Mouse (Mus musculus) kidney, embryonic 14.5 days (tissue): Measurements from ENCODE around the gene Lmntd2. TPM values are rescaled to one million over a fixed set of nuclear protein-coding genes. Genes with fewer than 3 reads are reported as not detected.
A peak's percentile ranks its signal among the peaks of the same experiment; 100 is the strongest.

Experiments
- ATAC-seq: fragments of 200-750 bp; cut with Nextera tagmentation; 2 replicates; pipeline ENCODE4 v1.8.0; 2017; ENCODE audit warnings: moderate number of reproducible peaks, mild to moderate bottlenecking, moderate TSS enrichment, moderate library complexity; ENCODE audit not compliant: low FRiP score, low TSS enrichment
- H3K27ac ChIP-seq: fragments of 300-500 bp; sonication (generic); 2 replicates; pipeline ENCODE4 v1.5.1; 2014; ENCODE audit warnings: low read depth, mild to moderate bottlenecking, low read length, moderate library complexity, mixed read lengths
- H3K27me3 ChIP-seq: fragments of 300-500 bp; sonication (generic); 2 replicates; pipeline ENCODE4 v1.6.1; 2014; ENCODE audit warnings: mild to moderate bottlenecking, low read length; ENCODE audit not compliant: control insufficient read depth, insufficient read depth
- H3K36me3 ChIP-seq: fragments of 300-500 bp; sonication (generic); 2 replicates; pipeline ENCODE4 v1.6.1; 2014; ENCODE audit warnings: low read length, mixed read lengths; ENCODE audit not compliant: control insufficient read depth, insufficient read depth
- H3K4me1 ChIP-seq: fragments of 300-500 bp; sonication (generic); 2 replicates; pipeline ENCODE4 v1.6.1; 2014; ENCODE audit warnings: low read length, mixed read lengths; ENCODE audit not compliant: control insufficient read depth, insufficient read depth
- H3K4me2 ChIP-seq: fragments of 300-500 bp; sonication (generic); replicated peaks from 2 replicates; pipeline ENCODE4 v1.6.1; 2014; ENCODE audit warnings: low read depth, mild to moderate bottlenecking, low read length
- H3K4me3 ChIP-seq: fragments of 300-500 bp; sonication (generic); 2 replicates; pipeline ENCODE4 v1.5.1; 2014; ENCODE audit warnings: mild to moderate bottlenecking, low read length
- H3K9ac ChIP-seq: fragments of 300-500 bp; sonication (generic); 2 replicates; pipeline ENCODE4 v1.6.1; 2014; ENCODE audit warnings: low read depth, mild to moderate bottlenecking, low read length, moderate library complexity
- H3K9me3 ChIP-seq: fragments of 300-500 bp; sonication (generic); 2 replicates; pipeline ENCODE4 v1.6.1; 2016; ENCODE audit warnings: low read length; ENCODE audit not compliant: control insufficient read depth
- WGBS: fragments of 180-500 bp; shearing (Covaris S2); extraction: QIAGEN DNeasy Blood & Tissue Kit; methylation state at CpG from one replicate; pipeline ENCODE4 v1.1.7; 2014; 5-methylcytosine and 5-hydroxymethylcytosine counted together
- polyA plus RNA-seq: library from polyadenylated mRNA; unstranded; fragments of >200 nt; fragmentation: Nextera tagmentation; extraction: Ambion mirVana; gene quantifications from 2 replicates; pipeline ENCODE4 v1.2.1, GENCODE M21; 2014

The Lmntd2 gene
- polyA plus RNA-seq, 1 experiment from 2014 or later = 3.4 TPM

GRCm38 (mm10) chr7:141210606-141211131 lies 3.2 kb downstream of the Lmntd2 start:
- Histone ChIP-seq H3K27me3 (no peaks in the 10 kb centered on the region), H3K9me3 (no peaks in the 10 kb centered on the region), H3K9ac (no peak overlapping the region), H3K4me3 (no peak overlapping the region), H3K27ac (no peak overlapping the region), H3K4me1 (0 out of 2 replicates have a peak, but pooled peaks cover 11% of the 10 kb centered on the region), H3K36me3 (no peaks in the 10 kb centered on the region), H3K4me2 (no peak overlapping the region)
- WGBS = 85% methylated on average over 14 of the region's 14 CpGs
- ATAC-seq = no peak

- no peaks in the 10 kb centered on the region for H3K9me3 ChIP-seq
- H3K27ac ChIP-seq = no peak overlapping the region
- no peak overlapping the region for H3K4me2 ChIP-seq
- H3K36me3 ChIP-seq = no peaks in the 10 kb centered on the region
- no peak for ATAC-seq
- no peaks in the 10 kb centered on the region for H3K27me3 ChIP-seq
- 0 out of 2 replicates have a peak, but pooled peaks cover 11% of the 10 kb centered on the region for H3K4me1 ChIP-seq
- 72% methylated on average over 12 of the region's 12 CpGs for WGBS
- no peak overlapping the region for H3K4me3 ChIP-seq
- no peak overlapping the region for H3K9ac ChIP-seq
Observed at GRCm38 (mm10) chr7:141210137-141210536, 3.7 kb downstream of the Lmntd2 start.

- no peak overlapping the region for H3K4me2 ChIP-seq
- H3K27me3 ChIP-seq = no peaks in the 10 kb centered on the region
- H3K36me3 ChIP-seq = no peaks in the 10 kb centered on the region
- no peak for ATAC-seq
- H3K9me3 ChIP-seq = no peaks in the 10 kb centered on the region
- H3K4me3 ChIP-seq = no peak overlapping the region
- 81% methylated on average over 3 of the region's 3 CpGs for WGBS
- no peak overlapping the region for H3K27ac ChIP-seq
- H3K9ac ChIP-seq = no peak overlapping the region
- 0 out of 2 replicates have a peak, but pooled peaks cover 4% of the 10 kb centered on the region for H3K4me1 ChIP-seq
Observed at GRCm38 (mm10) chr7:141209526-141209925, 4.4 kb downstream of the Lmntd2 start.

GRCm38 (mm10) chr7:141206182-141206937 lies 7.5 kb downstream of the Lmntd2 start:
- WGBS = 90% methylated on average over 18 of the region's 18 CpGs
- ATAC-seq = no peak

GRCm38 (mm10) chr7:141205504-141205903 lies 8.4 kb downstream of the Lmntd2 start:
- H3K27me3 ChIP-seq = no peaks in the 10 kb centered on the region
- WGBS = 90% methylated on average over 5 of the region's 5 CpGs
- no peaks in the 10 kb centered on the region for H3K9me3 ChIP-seq
- ATAC-seq = no peak
- no peak overlapping the region for H3K4me3 ChIP-seq
- no peak overlapping the region for H3K27ac ChIP-seq
- H3K36me3 ChIP-seq = no peaks in the 10 kb centered on the region
- H3K4me1 ChIP-seq = no peaks in the 10 kb centered on the region
- no peak overlapping the region for H3K9ac ChIP-seq
- no peak overlapping the region for H3K4me2 ChIP-seq

More at GRCm38 (mm10) chr7:141206182-141206937, 7.5 kb downstream of the Lmntd2 start:
- Histone ChIP-seq H3K4me1 (no peaks in the 10 kb centered on the region), H3K9ac (no peak overlapping the region), H3K4me3 (no peak overlapping the region), H3K27ac (no peak overlapping the region), H3K36me3 (no peaks in the 10 kb centered on the region), H3K9me3 (no peaks in the 10 kb centered on the region), H3K4me2 (no peak overlapping the region), H3K27me3 (no peaks in the 10 kb centered on the region)

- Histone ChIP-seq H3K27me3 (no peaks in the 10 kb centered on the region), H3K4me2 (no peak overlapping the region), H3K27ac (no peak overlapping the region), H3K4me3 (no peak overlapping the region), H3K4me1 (no peaks in the 10 kb centered on the region), H3K36me3 (no peaks in the 10 kb centered on the region), H3K9ac (no peak overlapping the region), H3K9me3 (no peaks in the 10 kb centered on the region)
- ATAC-seq = no peak
- 73% methylated on average over 3 of the region's 3 CpGs for WGBS
Observed at GRCm38 (mm10) chr7:141204546-141204945, 9.3 kb downstream of the Lmntd2 start.

GRCm38 (mm10) chr7:141198121-141198520 lies 15.8 kb downstream of the Lmntd2 start:
- no peak for ATAC-seq
- peaks cover 3% of the 10 kb centered on the region; the same call in 1 of the 2 replicates for H3K4me1 ChIP-seq
- H3K9me3 ChIP-seq = no peaks in the 10 kb centered on the region
- no peak overlapping the region for H3K9ac ChIP-seq
- 98% methylated on average over 4 of the region's 4 CpGs for WGBS
- H3K4me2 ChIP-seq = no peak overlapping the region
- no peak overlapping the region for H3K27ac ChIP-seq
- H3K36me3 ChIP-seq = no peaks in the 10 kb centered on the region
- no peaks in the 10 kb centered on the region for H3K27me3 ChIP-seq
- no peak overlapping the region for H3K4me3 ChIP-seq

- no peak overlapping the region for H3K9ac ChIP-seq
- no peak overlapping the region for H3K4me3 ChIP-seq
- peaks cover 14% of the 10 kb centered on the region; the same call in 1 of the 2 replicates for H3K4me1 ChIP-seq
- H3K4me2 ChIP-seq = no peak overlapping the region
- no peaks in the 10 kb centered on the region for H3K27me3 ChIP-seq
- no peak for ATAC-seq
- no peak overlapping the region for H3K27ac ChIP-seq
- H3K9me3 ChIP-seq = no peaks in the 10 kb centered on the region
- H3K36me3 ChIP-seq = peaks cover 6% of the 10 kb centered on the region; the same call in 1 of the 2 replicates
- WGBS = 94% methylated on average over 8 of the region's 8 CpGs
Observed at GRCm38 (mm10) chr7:141196619-141197282, 17.1 kb downstream of the Lmntd2 start.

- H3K9ac ChIP-seq = no peak overlapping the region
- H3K27me3 ChIP-seq = no peaks in the 10 kb centered on the region
- 99% methylated on average over 2 of the region's 2 CpGs for WGBS
- no peak for ATAC-seq
- no peaks in the 10 kb centered on the region for H3K9me3 ChIP-seq
- peaks cover 16% of the 10 kb centered on the region for H3K36me3 ChIP-seq
- H3K4me1 ChIP-seq = peaks cover 14% of the 10 kb centered on the region; the same call in 1 of the 2 replicates
- no peak overlapping the region for H3K4me3 ChIP-seq
- peak overlapping the region; percentile 97; the same call in 1 of the 2 replicates for H3K4me2 ChIP-seq
- H3K27ac ChIP-seq = no peak overlapping the region
Observed at GRCm38 (mm10) chr7:141195754-141196153, 18.1 kb downstream of the Lmntd2 start.
